Mouse (Mus musculus) forebrain, embryonic 15.5 days (tissue): ENCODE measurements around the gene Zfp335. TPM values are rescaled to one million over a fixed set of nuclear protein-coding genes. Genes with fewer than 3 reads are reported as not detected.

Source experiments
- ATAC-seq: fragments of 200-750 bp; cut with Nextera tagmentation; replicated peaks from 2 replicates; pipeline ENCODE4 v1.8.0; 2017; ENCODE audit warnings: mild to moderate bottlenecking, moderate TSS enrichment, moderate library complexity
- H3K27ac ChIP-seq: fragments of 300-500 bp; sonication (generic); replicated peaks from 2 replicates; pipeline ENCODE4 v1.5.1; 2015; ENCODE audit warnings: mild to moderate bottlenecking, inconsistent platforms
- H3K27me3 ChIP-seq: fragments of 300-500 bp; sonication (generic); 2 replicates; pipeline ENCODE4 v1.6.1; 2015; ENCODE audit warnings: inconsistent platforms
- H3K36me3 ChIP-seq: fragments of 300-500 bp; sonication (generic); 2 replicates; pipeline ENCODE4 v1.6.1; 2015; ENCODE audit warnings: mild to moderate bottlenecking, inconsistent platforms
- H3K4me1 ChIP-seq: fragments of 300-500 bp; sonication (generic); 2 replicates; pipeline ENCODE4 v1.6.1; 2015; ENCODE audit warnings: inconsistent platforms
- H3K4me2 ChIP-seq: fragments of 300-500 bp; sonication (generic); replicated peaks from 2 replicates; pipeline ENCODE4 v1.6.1; 2015; ENCODE audit warnings: mild to moderate bottlenecking, inconsistent platforms
- H3K4me3 ChIP-seq: fragments of 300-500 bp; sonication (generic); 2 replicates; pipeline ENCODE4 v1.5.1; 2015; ENCODE audit warnings: mild to moderate bottlenecking, inconsistent platforms
- H3K9ac ChIP-seq: fragments of 300-500 bp; sonication (generic); replicated peaks from 2 replicates; pipeline ENCODE4 v1.6.1; 2015; ENCODE audit warnings: mild to moderate bottlenecking, inconsistent platforms
- H3K9me3 ChIP-seq: fragments of 300-500 bp; sonication (generic); 2 replicates; pipeline ENCODE4 v1.6.1; 2016; ENCODE audit warnings: inconsistent platforms
- WGBS: fragments of 180-500 bp; shearing (Covaris S2); methylation state at CpG from one replicate; pipeline ENCODE4 v1.1.7; 2015; ENCODE audit warnings: mixed read lengths; 5-methylcytosine and 5-hydroxymethylcytosine counted together
- polyA plus RNA-seq: library from polyadenylated mRNA; unstranded; fragments of >200 nt; fragmentation: Nextera tagmentation; extraction: Ambion mirVana; gene quantifications from 2 replicates; pipeline ENCODE4 v1.2.1, GENCODE M21; 2015

Zfp335 gene
- polyA plus RNA-seq, 1 experiment from 2014 or later = 15.7 TPM

- H3K27ac ChIP-seq = no peak overlapping the region
- H3K36me3 ChIP-seq = no peaks in the 10 kb centered on the region
- 28% methylated on average over 4 of the region's 4 CpGs for WGBS
- peaks cover 8% of the 10 kb centered on the region for H3K4me1 ChIP-seq
- H3K9ac ChIP-seq = no peak overlapping the region
- ATAC-seq = no peak
- peaks cover 56% of the 10 kb centered on the region for H3K27me3 ChIP-seq
- H3K4me2 ChIP-seq = no peak overlapping the region
- H3K9me3 ChIP-seq = no peaks in the 10 kb centered on the region
- no peak overlapping the region for H3K4me3 ChIP-seq
Observed at GRCm38 (mm10) chr2:164947506-164947905, 35.9 kb upstream of the Zfp335 start.

DNA sequence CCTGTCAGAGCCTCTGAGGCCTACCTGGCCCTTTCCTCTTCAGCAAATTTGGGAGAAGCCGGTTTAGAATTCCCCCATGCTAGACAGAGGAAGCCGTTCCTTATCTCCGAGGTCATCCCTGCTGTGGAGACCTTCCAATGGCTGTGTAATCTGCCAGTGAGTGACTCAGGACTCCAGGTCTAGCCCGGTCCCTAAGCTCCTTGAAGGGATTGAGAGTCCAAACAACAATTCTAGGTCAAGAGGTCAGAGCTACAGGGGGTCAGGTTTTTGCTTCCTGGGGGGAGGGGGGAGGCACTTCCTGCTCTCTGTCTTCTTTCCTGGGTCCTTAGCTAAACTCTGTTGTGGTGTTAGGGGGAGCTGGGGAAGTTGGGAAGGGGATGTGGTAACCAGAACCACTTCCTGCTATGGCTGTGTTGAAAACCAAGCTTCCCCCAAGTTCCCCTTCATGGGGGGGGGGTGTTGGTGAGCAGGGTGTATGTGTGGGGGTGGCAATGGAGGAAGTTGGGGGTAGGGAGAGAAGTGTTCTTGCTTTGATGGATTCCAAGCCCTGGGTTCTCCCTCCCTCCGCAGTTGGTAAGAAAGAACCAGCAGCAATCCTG is 31.2 kb upstream of the Zfp335 start:
- Histone ChIP-seq H3K9ac (no peak overlapping the region), H3K36me3 (no peaks in the 10 kb centered on the region), H3K4me3 (no peak overlapping the region), H3K27ac (no peak overlapping the region), H3K4me1 (peaks cover 19% of the 10 kb centered on the region), H3K27me3 (peaks cover 20% of the 10 kb centered on the region), H3K9me3 (no peaks in the 10 kb centered on the region), H3K4me2 (no peak overlapping the region)
- WGBS = 15% methylated on average over 5 of the region's 5 CpGs
- no peak for ATAC-seq

DNA sequence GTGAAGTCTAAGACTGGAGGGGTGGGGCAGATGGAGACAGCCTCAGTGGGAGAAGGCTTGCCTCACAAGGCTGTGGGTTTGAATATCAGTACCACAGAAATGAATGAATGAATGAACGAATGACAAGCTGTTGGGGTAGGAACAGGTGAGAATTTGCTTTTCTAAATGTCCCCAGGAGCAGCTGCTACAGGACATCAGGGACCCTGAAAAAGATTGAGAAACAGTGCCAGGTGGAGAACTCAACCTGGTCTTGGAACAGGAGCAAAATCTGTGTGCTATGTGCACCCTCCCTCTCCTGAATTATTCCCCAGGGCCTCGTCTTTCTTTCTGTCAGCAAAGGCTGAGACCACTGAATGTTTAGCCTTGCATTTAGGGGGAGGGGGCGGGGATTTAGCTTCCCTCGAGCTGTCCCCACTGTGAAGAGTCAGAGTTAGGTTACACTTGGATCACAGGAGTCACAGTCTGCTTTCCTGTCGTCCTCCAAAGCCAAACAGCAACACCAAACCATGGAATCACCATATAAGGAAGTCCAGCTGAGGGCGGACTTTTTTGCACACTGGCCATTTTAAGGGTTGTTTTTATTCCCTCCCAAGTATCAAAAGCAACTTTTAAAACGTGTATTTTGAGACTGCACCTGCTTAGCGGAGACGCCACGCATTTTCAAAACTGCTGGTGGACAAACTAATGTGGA is 28.7 kb upstream of the Zfp335 start, which contains the start of gene Mmp9:
Mmp9 (plus strand) TSS at position 641 of the 691 bp plus-strand sequence.
- no peak within 1 kb of the TSS for H3K9ac ChIP-seq
- WGBS = 24% methylated on average over 10 of the region's 10 CpGs
- ATAC-seq = no peak
- H3K36me3 ChIP-seq = no peaks in the 10 kb centered on the region
- peaks cover 19% of the 10 kb centered on the region for H3K4me1 ChIP-seq
- H3K27ac ChIP-seq = peak within 1 kb of the TSS; percentile 74; the same call in 1 of the 2 replicates
- no peak within 1 kb of the TSS for H3K4me2 ChIP-seq
- H3K27me3 ChIP-seq = peaks cover 16% of the 10 kb centered on the region; the same call in 1 of the 2 replicates
- H3K9me3 ChIP-seq = no peaks in the 10 kb centered on the region
- H3K4me3 ChIP-seq = no peak within 1 kb of the TSS

- Histone ChIP-seq H3K9me3 (no peaks in the 10 kb centered on the region), H3K4me2 (peak overlapping the region; percentile 59), H3K4me3 (peak overlapping the region; percentile 39), H3K9ac (peak overlapping the region; percentile 45), H3K36me3 (no peaks in the 10 kb centered on the region), H3K27me3 (peaks cover 13% of the 10 kb centered on the region; the same call in 1 of the 2 replicates), H3K27ac (peak overlapping the region; percentile 74), H3K4me1 (peaks cover 19% of the 10 kb centered on the region)
- WGBS = 3% methylated on average over 11 of the region's 11 CpGs
- peak; percentile 58 for ATAC-seq
Observed at GRCm38 (mm10) chr2:164939106-164939505, 27.5 kb upstream of the Zfp335 start.

- Histone ChIP-seq H3K36me3 (no peaks in the 10 kb centered on the region), H3K4me3 (peak overlapping the region; percentile 39), H3K27me3 (peaks cover 13% of the 10 kb centered on the region; the same call in 1 of the 2 replicates), H3K4me2 (peak overlapping the region; percentile 59), H3K27ac (peak overlapping the region; percentile 74), H3K9me3 (no peaks in the 10 kb centered on the region), H3K4me1 (peaks cover 19% of the 10 kb centered on the region), H3K9ac (peak overlapping the region; percentile 45)
- peak; percentile 93 for ATAC-seq
- WGBS = 2% methylated on average over 39 of the region's 39 CpGs
Observed at GRCm38 (mm10) chr2:164938146-164939091, 26.9 kb upstream of the Zfp335 start.

GRCm38 (mm10) chr2:164935991-164936390 is 24.4 kb upstream of the Zfp335 start:
- no peak for ATAC-seq
- H3K9ac ChIP-seq = no peak overlapping the region
- H3K4me2 ChIP-seq = no peak overlapping the region
- 82% methylated on average over 4 of the region's 4 CpGs for WGBS
- H3K27ac ChIP-seq = no peak overlapping the region
- H3K4me1 ChIP-seq = peaks cover 19% of the 10 kb centered on the region
- H3K4me3 ChIP-seq = no peak overlapping the region
- H3K27me3 ChIP-seq = peaks cover 6% of the 10 kb centered on the region; the same call in 1 of the 2 replicates
- no peaks in the 10 kb centered on the region for H3K36me3 ChIP-seq
- H3K9me3 ChIP-seq = no peaks in the 10 kb centered on the region

DNA sequence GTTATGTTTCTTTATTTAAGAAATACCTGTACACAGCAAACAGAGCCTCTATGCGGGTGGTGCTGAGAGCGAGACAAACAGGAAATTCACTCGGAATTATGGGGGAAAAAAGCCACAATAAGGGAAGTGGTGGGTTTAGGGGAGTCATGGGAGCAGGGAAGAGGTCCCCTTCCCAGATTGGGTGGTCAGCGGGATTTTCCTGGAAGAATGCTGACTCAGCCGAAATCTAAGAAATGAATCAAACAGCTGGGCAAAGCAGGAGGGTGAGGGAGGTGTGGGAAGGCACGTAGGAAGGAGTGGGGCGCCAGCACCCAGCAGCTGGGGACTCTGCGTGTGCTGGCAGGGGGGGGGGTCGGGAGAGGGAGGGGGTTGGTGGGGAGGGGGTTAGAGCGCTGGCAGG is 22.0 kb upstream of the Zfp335 start:
- H3K4me2 ChIP-seq = no peak overlapping the region
- no peaks in the 10 kb centered on the region for H3K36me3 ChIP-seq
- no peak overlapping the region for H3K27ac ChIP-seq
- 39% methylated on average over 10 of the region's 10 CpGs for WGBS
- no peak overlapping the region for H3K4me3 ChIP-seq
- peaks cover 4% of the 10 kb centered on the region for H3K4me1 ChIP-seq
- 0 out of 2 replicates have a peak, but pooled peaks cover 6% of the 10 kb centered on the region for H3K27me3 ChIP-seq
- no peak for ATAC-seq
- no peak overlapping the region for H3K9ac ChIP-seq
- H3K9me3 ChIP-seq = no peaks in the 10 kb centered on the region

DNA sequence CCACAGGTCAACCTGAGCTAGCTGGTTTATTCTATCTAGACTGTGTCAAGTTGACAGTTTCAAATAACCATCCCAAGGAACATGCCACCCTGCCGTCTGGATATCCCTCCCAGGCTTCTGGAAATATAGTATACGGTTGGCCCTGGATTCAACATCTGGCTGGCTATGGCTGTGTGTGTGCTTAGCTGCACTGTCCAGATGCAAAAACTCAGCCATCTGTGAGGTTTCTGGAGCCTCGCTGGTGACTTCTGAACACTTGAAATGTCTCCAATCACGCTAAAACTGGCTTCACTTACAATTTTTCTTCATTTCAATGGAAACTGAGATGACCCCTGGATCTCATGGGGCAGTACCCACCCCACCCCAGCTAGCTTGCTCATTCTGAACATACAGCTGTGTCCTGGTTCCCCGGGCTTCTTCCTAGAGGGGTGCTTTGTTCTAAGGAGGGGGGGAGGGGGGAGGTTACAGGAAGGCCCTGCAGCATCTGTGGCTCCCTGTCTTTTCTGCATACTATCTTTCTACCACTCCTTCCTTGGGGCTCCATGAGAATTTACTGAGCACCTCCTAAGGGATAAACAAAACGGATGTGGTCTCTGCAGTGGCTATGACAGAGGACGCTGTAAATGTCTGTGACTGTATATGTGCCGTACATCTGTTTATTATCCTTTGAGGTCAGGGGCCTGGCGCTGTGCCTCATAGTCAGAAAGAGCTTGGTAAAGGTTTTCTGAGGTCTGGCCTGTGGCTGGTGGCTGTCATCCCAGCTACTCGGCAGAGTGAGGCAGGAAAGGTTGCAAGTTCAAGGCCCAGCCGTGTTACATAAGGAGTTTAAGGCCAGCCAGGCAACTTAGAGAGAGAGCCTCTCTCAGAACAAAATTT is 19.4 kb upstream of the Zfp335 start:
- no peak overlapping the region for H3K4me3 ChIP-seq
- H3K4me1 ChIP-seq = no peaks in the 10 kb centered on the region
- WGBS = 75% methylated on average over 11 of the region's 11 CpGs
- no peak overlapping the region for H3K4me2 ChIP-seq
- no peak overlapping the region for H3K9ac ChIP-seq
- no peaks in the 10 kb centered on the region for H3K9me3 ChIP-seq
- H3K27me3 ChIP-seq = 0 out of 2 replicates have a peak, but pooled peaks cover 3% of the 10 kb centered on the region
- no peak for ATAC-seq
- H3K36me3 ChIP-seq = no peaks in the 10 kb centered on the region
- no peak overlapping the region for H3K27ac ChIP-seq

DNA sequence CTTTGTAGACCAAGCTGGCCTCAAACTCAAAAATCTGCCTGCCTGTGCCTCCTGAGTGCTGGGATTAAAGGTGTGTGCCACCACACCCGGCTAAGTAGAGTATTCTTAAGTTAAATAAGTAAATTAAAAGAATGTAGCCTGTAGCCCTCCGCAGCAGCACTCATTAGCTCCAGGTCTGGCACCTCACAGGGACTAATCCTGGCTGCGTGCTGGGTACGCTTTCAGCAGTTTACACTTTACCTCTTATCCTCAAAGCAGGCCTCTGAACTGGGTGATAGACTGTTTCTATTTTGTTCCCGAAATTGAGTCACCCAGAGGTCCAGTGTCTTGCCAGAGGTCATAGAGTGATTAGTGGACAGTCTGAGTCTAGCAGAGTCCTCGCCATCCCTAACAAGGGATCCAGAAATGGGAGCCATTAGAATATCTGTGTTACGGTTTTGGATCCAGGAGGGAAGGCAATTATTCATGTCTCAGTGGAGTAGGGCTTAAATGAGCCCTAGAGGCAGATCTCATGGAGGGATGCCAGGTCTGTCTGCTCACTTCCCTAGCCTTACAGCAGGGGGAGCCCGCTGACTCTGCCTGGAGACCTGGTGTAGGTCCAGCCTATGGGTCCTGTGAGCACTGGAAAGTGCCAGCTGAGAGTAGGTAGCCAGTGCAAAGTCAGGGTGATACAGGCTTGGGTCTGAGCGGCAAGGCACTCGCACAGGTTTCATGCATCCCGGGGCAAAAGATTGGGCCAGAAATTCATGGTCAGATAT is 12.7 kb upstream of the Zfp335 start:
- peak; percentile 78 for ATAC-seq
- H3K4me3 ChIP-seq = no peak overlapping the region
- H3K4me1 ChIP-seq = peaks cover 11% of the 10 kb centered on the region
- H3K36me3 ChIP-seq = no peaks in the 10 kb centered on the region; the same call in 1 of the 2 replicates
- peak overlapping the region; percentile 57 for H3K27ac ChIP-seq
- H3K27me3 ChIP-seq = no peaks in the 10 kb centered on the region
- no peak overlapping the region for H3K4me2 ChIP-seq
- no peak overlapping the region for H3K9ac ChIP-seq
- 27% methylated on average over 11 of the region's 11 CpGs for WGBS
- no peaks in the 10 kb centered on the region for H3K9me3 ChIP-seq

DNA sequence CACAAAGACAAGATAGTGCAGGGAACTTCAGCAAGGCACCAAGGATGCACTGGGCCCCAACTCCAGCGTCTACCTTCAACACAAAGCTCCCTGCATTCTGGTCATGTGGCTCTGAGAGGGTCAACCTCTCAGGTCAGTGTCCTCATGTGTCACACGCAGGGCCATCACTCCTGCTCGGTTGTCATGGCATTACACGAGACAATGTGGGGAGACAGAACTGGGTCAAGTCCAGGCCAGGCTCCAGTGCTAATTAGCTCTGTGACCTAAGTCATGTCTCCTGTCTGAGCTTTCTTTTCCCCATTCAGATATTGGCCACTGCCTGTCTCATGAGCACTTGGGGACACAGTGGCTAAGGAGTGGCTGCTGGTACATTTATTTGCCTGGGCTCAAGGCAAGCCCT is 11.7 kb upstream of the Zfp335 start:
- no peak for ATAC-seq
- no peaks in the 10 kb centered on the region; the same call in 1 of the 2 replicates for H3K36me3 ChIP-seq
- no peak overlapping the region for H3K4me2 ChIP-seq
- no peak overlapping the region for H3K4me3 ChIP-seq
- H3K27ac ChIP-seq = no peak overlapping the region
- WGBS = 74% methylated on average over 4 of the region's 4 CpGs
- H3K4me1 ChIP-seq = peaks cover 11% of the 10 kb centered on the region
- no peak overlapping the region for H3K9ac ChIP-seq
- H3K9me3 ChIP-seq = no peaks in the 10 kb centered on the region
- no peaks in the 10 kb centered on the region for H3K27me3 ChIP-seq
